ENCODE assay signal across 7 mouse cellular contexts in genomic region chrX:36903115-36903768, GRCm38 (mm10). TPM values are rescaled to one million over a fixed set of nuclear protein-coding genes. Genes with fewer than 3 reads are reported as not detected.
DNase-seq lines count a peak whose midpoint lies in the region; ATAC-seq lines count a peak whose summit lies in the region.

No protein-coding gene starts in this region.

- intact Hi-C loops in gastrocnemius, postnatal 36 days (cut with DNase I) = loop anchor here (5.0 to 10.0 kb wide), 2 partner anchors 61 to 138 kb away; no protein-coding TSS in a partner anchor
- intact Hi-C loops in left cerebral cortex, postnatal 36 days (cut with DNase I) = loop anchor here (5.0 kb wide), 2 partner anchors 71 to 96 kb away; no protein-coding TSS in a partner anchor

- H3K27me3 ChIP-seq in intestine, embryonic 16.5 days (replicated peaks; ENCODE audit: control insufficient read depth, insufficient read depth, low read length) = no peaks in the 10 kb centered on the region
- H3K27me3 ChIP-seq in midbrain, embryonic 11.5 days (ENCODE audit: control insufficient read depth, insufficient read depth, low read length) = no peaks in the 10 kb centered on the region

- peak overlapping the region; percentile 74 for H3K9ac ChIP-seq in intestine, embryonic 16.5 days (ENCODE audit: low read depth, low read length)
- H3K9ac ChIP-seq in midbrain, embryonic 11.5 days (ENCODE audit: low read length) = peak overlapping the region; percentile 70

- peak; percentile 94 for ATAC-seq in intestine, embryonic 16.5 days
- ATAC-seq in midbrain, embryonic 11.5 days (ENCODE audit: low FRiP score) = peak; percentile 92

- 15% methylated on average over 30 of the region's 32 CpGs for WGBS in intestine, embryonic 16.5 days
- 20% methylated on average over 31 of the region's 32 CpGs for WGBS in midbrain, embryonic 11.5 days

- H3K27ac ChIP-seq in intestine, embryonic 16.5 days (ENCODE audit: low read length) = peak overlapping the region; percentile 48
- peak overlapping the region; percentile 45 for H3K27ac ChIP-seq in midbrain, embryonic 11.5 days (ENCODE audit: low read depth, low read length)

- H3K36me3 ChIP-seq in intestine, embryonic 16.5 days (ENCODE audit: control insufficient read depth, insufficient read depth, low read length) = no peaks in the 10 kb centered on the region
- H3K36me3 ChIP-seq in midbrain, embryonic 11.5 days (ENCODE audit: control insufficient read depth, insufficient read depth, low read length) = no peaks in the 10 kb centered on the region

- no peaks in the 10 kb centered on the region for H3K4me1 ChIP-seq in intestine, embryonic 16.5 days (ENCODE audit: control insufficient read depth, insufficient read depth, low read length)
- H3K4me1 ChIP-seq in midbrain, embryonic 11.5 days (ENCODE audit: control insufficient read depth, insufficient read depth, low read length) = no peaks in the 10 kb centered on the region

- peak overlapping the region; percentile 61 for H3K4me3 ChIP-seq in intestine, embryonic 16.5 days (ENCODE audit: low read length)
- peak overlapping the region; percentile 58 for H3K4me3 ChIP-seq in midbrain, embryonic 11.5 days (ENCODE audit: low read depth, low read length)

- H3K9me3 ChIP-seq in intestine, embryonic 16.5 days (ENCODE audit: control insufficient read depth, low read length) = no peaks in the 10 kb centered on the region
- H3K9me3 ChIP-seq in midbrain, embryonic 11.5 days (ENCODE audit: control insufficient read depth, low read length) = no peaks in the 10 kb centered on the region

- DNase-seq in adrenal gland, adult 2 months = peak; percentile 92
- DNase-seq in embryo, embryonic 11.5 days (ENCODE audit: low read depth, low spot score) = peak; percentile 86
- DNase-seq in gastrocnemius, postnatal 36 days = peak; percentile 89 to 91
- peak; percentile 87 to 91 for DNase-seq in left cerebral cortex, postnatal 36 days (ENCODE audit: low spot score in 2 of 2)
- peak; percentile 98 for DNase-seq in midbrain, embryonic 11.5 days (ENCODE audit: low spot score, missing footprints)
- peak; percentile 93 for DNase-seq in skeletal muscle tissue, adult 2 months (ENCODE audit: low read depth, low spot score)

- peak overlapping the region; percentile 60 for H3K4me2 ChIP-seq in intestine, embryonic 16.5 days (ENCODE audit: low read depth, low read length)
- H3K4me2 ChIP-seq in midbrain, embryonic 11.5 days = peak overlapping the region; percentile 58

RNA-seq across cellular contexts. Expression of gene Nkrf, which starts 0.5 kb away (rescaled TPM):
- 10 to 100 TPM in 1 of 2 experiments, 1 to 10 TPM in 1; 9.2 to 15.3 TPM for total RNA-seq in adrenal gland, adult 2 months (2021)
- 0.09 and 0.12 TPM in 2 replicates for polyA plus RNA-seq in adrenal gland, adult 2 months (2012; rRNA removed)
- 1 to 10 TPM; 2.3 to 2.6 TPM for total RNA-seq in gastrocnemius, postnatal 36 days (2021)
- 1.4 and 1.5 TPM in 2 replicates for polyA plus RNA-seq in intestine, embryonic 16.5 days (2015; fragmentation: Nextera tagmentation; extraction: Ambion mirVana)
- total RNA-seq in left cerebral cortex, postnatal 36 days (2021) = 10 to 100 TPM; 31.2 to 32.3 TPM
- 7.0 and 7.3 TPM in 2 replicates for polyA plus RNA-seq in midbrain, embryonic 11.5 days (2014; fragmentation: Nextera tagmentation; extraction: Ambion mirVana)

RNA-seq across cellular contexts. Expression of gene C330007P06Rik, which starts 29.3 kb away (rescaled TPM):
- 10 to 100 TPM; 47.8 to 56.8 TPM for total RNA-seq in adrenal gland, adult 2 months (2021)
- polyA plus RNA-seq in adrenal gland, adult 2 months (2012; rRNA removed) = 8.8 and 10.1 TPM in 2 replicates
- 10 to 100 TPM; 10.6 to 10.7 TPM for total RNA-seq in gastrocnemius, postnatal 36 days (2021)
- polyA plus RNA-seq in intestine, embryonic 16.5 days (2015; fragmentation: Nextera tagmentation; extraction: Ambion mirVana) = 24.9 and 25.5 TPM in 2 replicates
- total RNA-seq in left cerebral cortex, postnatal 36 days (2021) = 10 to 100 TPM; 37.2 to 37.7 TPM
- 35.6 and 39.5 TPM in 2 replicates for polyA plus RNA-seq in midbrain, embryonic 11.5 days (2014; fragmentation: Nextera tagmentation; extraction: Ambion mirVana)

RNA-seq across cellular contexts. Expression of gene Ube2a, which starts 29.5 kb away (rescaled TPM):
- total RNA-seq in adrenal gland, adult 2 months (2021) = 10 to 100 TPM; 66.8 to 74.4 TPM
- 33.2 and 38.6 TPM in 2 replicates for polyA plus RNA-seq in adrenal gland, adult 2 months (2012; rRNA removed)
- total RNA-seq in gastrocnemius, postnatal 36 days (2021) = 10 to 100 TPM; 37.8 to 38.8 TPM
- polyA plus RNA-seq in intestine, embryonic 16.5 days (2015; fragmentation: Nextera tagmentation; extraction: Ambion mirVana) = 105 and 108 TPM in 2 replicates
- 10 to 100 TPM; 48.7 to 50.8 TPM for total RNA-seq in left cerebral cortex, postnatal 36 days (2021)
- 119 and 120 TPM in 2 replicates for polyA plus RNA-seq in midbrain, embryonic 11.5 days (2014; fragmentation: Nextera tagmentation; extraction: Ambion mirVana)

Comparison
In these comparisons a context has a peak if more than half of its experiments do, and no peak if none do; other contexts are left out.
1. Peak in every context shown above with its lines: DNase-seq, ATAC-seq, H3K4me3 ChIP-seq and H3K27ac ChIP-seq.